Mouse (Mus musculus) lung, adult 2 months (tissue): ENCODE measurements around the gene Arhgap25.

Experiments used
- CTCF ChIP-seq: fragments of 200-500 bp; IDR thresholded peaks from 2 replicates; pipeline ENCODE4 v1.5.1; 2011; ENCODE audit warnings: mild to moderate bottlenecking, low read length, control low read depth; ENCODE audit not compliant: insufficient read depth
- POLR2A ChIP-seq: fragments of 200-500 bp; IDR thresholded peaks from 2 replicates; pipeline ENCODE4 v1.6.1; 2011; ENCODE audit warnings: low read depth, mild to moderate bottlenecking, control low read depth, low read length, borderline replicate concordance; ENCODE audit errors: extremely low read depth

DNA sequence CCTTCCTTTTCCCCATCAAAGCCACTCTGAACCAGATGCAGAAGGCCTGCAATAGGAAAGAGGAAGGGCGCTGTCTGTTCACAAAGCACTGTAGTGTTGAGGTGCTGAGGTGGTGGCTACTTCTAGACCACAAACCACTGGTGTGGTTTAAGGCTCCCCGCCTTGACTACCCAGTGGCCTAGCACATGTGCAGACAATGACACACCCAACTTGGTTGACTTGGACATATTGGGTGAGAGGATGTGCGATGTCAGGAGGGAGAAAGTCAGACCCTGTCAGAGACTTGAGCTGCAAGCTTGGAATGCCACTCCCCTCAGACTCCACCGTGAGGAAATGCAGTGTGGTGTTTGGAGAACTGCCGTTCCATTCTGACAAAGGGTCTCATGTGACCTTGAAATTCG lies 8.1 kb upstream of the Arhgap25 start:
- TF ChIP-seq POLR2A, result no peak
- TF ChIP-seq CTCF, result no peak
